Mouse (Mus musculus) central nervous system, embryonic 14 days (tissue): ENCODE measurements around the gene Ppm1a. TPM values are rescaled to one million over a fixed set of nuclear protein-coding genes. Genes with fewer than 3 reads are reported as not detected.

Experiments
- polyA plus RNA-seq: library from polyadenylated mRNA; depleted of rRNA; stranded (reverse); fragments of >200 nt; gene quantifications from 2 replicates; pipeline ENCODE4 v1.2.3, GENCODE M21; 2012; rRNA removed

The Ppm1a gene
- polyA plus RNA-seq: 116 and 121 TPM in 2 replicates

DNA sequence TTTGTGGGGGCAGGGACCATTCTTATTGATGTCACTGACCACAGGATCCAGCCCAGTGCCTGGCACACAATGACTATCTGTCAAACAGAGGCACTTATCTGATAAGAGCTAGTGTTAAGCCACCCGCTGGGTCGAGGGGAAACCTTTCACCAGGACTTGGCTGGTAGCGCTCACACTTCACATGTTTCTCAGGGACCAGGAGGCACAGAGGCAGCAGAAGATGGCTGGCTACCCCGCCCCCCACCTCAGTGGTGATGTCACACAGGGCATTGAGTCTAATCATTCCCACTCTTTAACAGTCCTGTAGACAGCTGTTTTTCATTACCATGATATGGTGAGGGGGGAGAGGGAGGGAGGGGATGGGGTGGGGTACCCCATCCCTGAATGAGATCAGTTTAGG lies at the start of gene Ppm1a:
Gene Ppm1a, plus strand, starts transcription at position 370 of the 400 bp plus-strand sequence.

Other genes with a start within 250 kb of the Ppm1a start
- gene Pcnx4, start 221.1 kb upstream of the Ppm1a start, polyA plus RNA-seq: 14.5 and 14.8 TPM in 2 replicates
- gene Gm4756, start 107.8 kb upstream of the Ppm1a start, polyA plus RNA-seq: not detected in 2 replicates
- gene Dhrs7, start 92.5 kb upstream of the Ppm1a start, polyA plus RNA-seq: 7.0 and 8.8 TPM in 2 replicates
- gene Six6, start 182.4 kb downstream of the Ppm1a start, polyA plus RNA-seq: 1.00 and 1.1 TPM in 2 replicates
- 9.0 and 10.5 TPM in 2 replicates for gene 4930447C04Rik, start 183.3 kb downstream of the Ppm1a start, polyA plus RNA-seq